Mouse (Mus musculus): ENCODE measurements around the gene Cd86. TPM values are rescaled to one million over a fixed set of nuclear protein-coding genes. Genes with fewer than 3 reads are reported as not detected.

Cd86 gene
- polyA plus RNA-seq, 1 experiment = 5.1 TPM

GRCm38 (mm10) chr16:36598265-36598664 is 67.6 kb downstream of the Cd86 start:
- DNase-seq (ENCODE audit: low spot score) = no peak

GRCm38 (mm10) chr16:36596671-36597410 is 69.0 kb downstream of the Cd86 start:
- DNase-seq (ENCODE audit: low spot score) = no peak

GRCm38 (mm10) chr16:36589898-36590297 is 76.0 kb downstream of the Cd86 start:
- DNase-seq (ENCODE audit: low spot score) = no peak

GRCm38 (mm10) chr16:36587971-36588370 is 77.9 kb downstream of the Cd86 start:
- DNase-seq (ENCODE audit: low spot score) = no peak

- no peak for DNase-seq (ENCODE audit: low spot score)
These were observed 83.8 kb downstream of the Cd86 start for GRCm38 (mm10) chr16:36582073-36582472.

- DNase-seq (ENCODE audit: low spot score) = no peak
These were observed 93.9 kb downstream of the Cd86 start for GRCm38 (mm10) chr16:36571942-36572341.

GRCm38 (mm10) chr16:36561386-36562338 is 104.2 kb downstream of the Cd86 start, which contains the start of gene Casr:
TSS of gene Casr (minus strand) at chr16:36562141.
- no peak for DNase-seq (ENCODE audit: low spot score)

GRCm38 (mm10) chr16:36559573-36559972 is 106.3 kb downstream of the Cd86 start:
- DNase-seq (ENCODE audit: low spot score) = no peak

- no peak for DNase-seq (ENCODE audit: low spot score)
These were observed 110.2 kb downstream of the Cd86 start for GRCm38 (mm10) chr16:36555672-36556165.

Other genes with a start within 250 kb of the Cd86 start
- gene Stfa3, start 210.7 kb downstream of the Cd86 start, polyA plus RNA-seq (2012; rRNA removed) = 0.23 TPM in 1 of 2 replicates, not detected in the other
- 0.01 and 0.06 TPM in 2 replicates for gene Casr, start 103.9 kb downstream of the Cd86 start, polyA plus RNA-seq (2012; rRNA removed)
- gene Ildr1, start 27.9 kb upstream of the Cd86 start, polyA plus RNA-seq (2012; rRNA removed) = 37.2 and 43.2 TPM in 2 replicates
- gene Slc15a2, start 118.9 kb upstream of the Cd86 start, polyA plus RNA-seq (2012; rRNA removed) = 1.6 and 6.5 TPM in 2 replicates
- gene Iqcb1, start 162.3 kb upstream of the Cd86 start, polyA plus RNA-seq (2012; rRNA removed) = 17.0 and 17.2 TPM in 2 replicates
- 6.3 and 7.0 TPM in 2 replicates for gene Eaf2, start 208.9 kb upstream of the Cd86 start, polyA plus RNA-seq (2012; rRNA removed)
- 55.2 and 61.2 TPM in 2 replicates for gene Golgb1, start 209.1 kb upstream of the Cd86 start, polyA plus RNA-seq (2012; rRNA removed)

All from urinary bladder, adult 2 months (tissue).